Mouse (Mus musculus): ENCODE results near the gene Rims3. TPM values are rescaled to one million over a fixed set of nuclear protein-coding genes. Genes with fewer than 3 reads are reported as not detected.

The Rims3 gene
- total RNA-seq (2023): under 1 TPM; 0.18 to 0.35 TPM

GRCm38 (mm10) chr4:120854588-120855319, at the start of gene Rims3:
Gene Rims3, plus strand, starts transcription at chr4:120854816.

GRCm38 (mm10) chr4:120831472-120831871, 23.1 kb upstream of the Rims3 start, which contains the start of gene Nfyc:
Gene Nfyc, minus strand, starts transcription at chr4:120831572.

GRCm38 (mm10) chr4:120924554-120925299, 70.1 kb downstream of the Rims3 start, which contains the start of gene Exo5:
Gene Exo5, minus strand, starts transcription at chr4:120925017.

Other genes with a start within 250 kb of the Rims3 start
- 10 to 100 TPM; 12.2 to 14.6 TPM for gene Cited4, start 188.2 kb upstream of the Rims3 start, total RNA-seq (2023)
- not detected for gene Kcnq4, start 106.2 kb upstream of the Rims3 start, total RNA-seq (2023)
- 10 to 100 TPM; 45.6 to 47.6 TPM for gene Nfyc, start 23.2 kb upstream of the Rims3 start, total RNA-seq (2023)
- gene Exo5, start 70.2 kb downstream of the Rims3 start, total RNA-seq (2023): 1 to 10 TPM; 5.2 to 6.9 TPM
- gene Zfp69, start 96.9 kb downstream of the Rims3 start, total RNA-seq (2023): 1 to 10 TPM; 1.0 to 1.5 TPM
- 100 to 1,000 TPM; 158 to 165 TPM for gene Smap2, start 162.4 kb downstream of the Rims3 start, total RNA-seq (2023)
- gene Col9a2, start 184.6 kb downstream of the Rims3 start, total RNA-seq (2023): not detected
- 100 to 1,000 TPM; 107 to 110 TPM for gene Zmpste24, start 243.4 kb downstream of the Rims3 start, total RNA-seq (2023)